Mouse (Mus musculus): ENCODE results near the gene Lrrc2. TPM values are rescaled to one million over a fixed set of nuclear protein-coding genes. Genes with fewer than 3 reads are reported as not detected.

Lrrc2 gene
- polyA plus RNA-seq, 2 experiments, result 0.04 to 0.08 TPM

DNA sequence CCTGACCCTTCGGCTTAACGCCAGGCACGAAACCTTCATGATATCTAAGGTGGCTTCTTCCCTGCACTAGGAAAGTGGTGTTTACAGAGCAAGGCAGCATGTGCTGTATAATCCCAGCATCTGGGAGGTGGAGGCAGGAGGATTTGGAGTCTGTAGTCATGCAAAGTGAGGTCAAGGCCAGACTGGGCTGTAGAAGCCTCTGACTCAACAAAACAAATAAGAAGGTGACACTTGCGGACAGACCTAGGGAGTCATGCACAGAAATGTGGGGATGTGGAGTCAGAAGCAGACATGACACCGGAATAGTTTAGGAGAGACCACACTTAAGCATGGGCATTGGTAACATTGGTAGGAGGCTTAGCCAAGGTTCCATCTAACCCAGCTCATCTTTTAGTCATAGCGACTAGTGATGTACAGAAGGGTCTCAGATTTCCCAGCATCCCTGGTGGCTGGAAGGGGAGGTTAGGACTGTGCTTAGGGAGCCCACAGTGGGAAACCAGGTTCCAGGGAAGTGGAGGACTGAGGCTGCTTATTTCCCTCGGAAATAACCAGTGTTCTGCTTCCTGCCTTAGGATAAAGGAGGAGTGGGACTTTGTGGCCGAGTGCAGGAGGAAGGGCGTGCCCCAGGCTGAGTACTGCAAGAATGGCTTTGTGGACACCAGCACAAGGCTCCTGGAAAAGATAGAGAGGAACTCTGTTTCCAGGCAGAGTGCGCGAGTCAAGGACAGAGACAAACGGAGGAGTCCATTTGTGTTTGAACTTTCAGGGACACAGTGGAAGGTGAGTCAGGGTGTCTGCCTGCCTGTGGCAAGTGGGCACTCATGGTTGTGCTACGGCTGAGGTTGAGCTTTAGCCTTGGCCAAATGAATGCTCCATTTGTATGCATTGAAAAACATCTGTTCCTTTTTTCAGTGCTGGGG lies 9.1 kb downstream of the Lrrc2 start:
- Histone ChIP-seq H3K4me2 (replicated peaks; ENCODE audit: low read depth, low read length, severe bottlenecking) (no peak overlapping the region), H3K27me3 (ENCODE audit: control insufficient read depth, insufficient read depth, low read length) (no peaks in the 10 kb centered on the region), H3K4me3 (replicated peaks; ENCODE audit: low read length) (no peak overlapping the region), H3K4me1 (ENCODE audit: control insufficient read depth, insufficient read depth, low read length) (no peaks in the 10 kb centered on the region), H3K9ac (ENCODE audit: low read depth, low read length, severe bottlenecking) (no peak overlapping the region), H3K27ac (replicated peaks; ENCODE audit: low read depth, low read length) (no peak overlapping the region), H3K9me3 (ENCODE audit: control insufficient read depth, low read length) (no peaks in the 10 kb centered on the region), H3K36me3 (ENCODE audit: control insufficient read depth, insufficient read depth, low read length) (no peaks in the 10 kb centered on the region)
- DNase-seq (ENCODE audit: low spot score) (no peak), ATAC-seq (ENCODE audit: low FRiP score, low read depth) (no peak)
- no peak for TF ChIP-seq POLR2A (IDR thresholded peaks at IDR 0.05; ENCODE audit: borderline replicate concordance, extremely low read depth, insufficient read depth, insufficient read length)
- WGBS, result 87% methylated on average over 13 of the region's 13 CpGs

DNA sequence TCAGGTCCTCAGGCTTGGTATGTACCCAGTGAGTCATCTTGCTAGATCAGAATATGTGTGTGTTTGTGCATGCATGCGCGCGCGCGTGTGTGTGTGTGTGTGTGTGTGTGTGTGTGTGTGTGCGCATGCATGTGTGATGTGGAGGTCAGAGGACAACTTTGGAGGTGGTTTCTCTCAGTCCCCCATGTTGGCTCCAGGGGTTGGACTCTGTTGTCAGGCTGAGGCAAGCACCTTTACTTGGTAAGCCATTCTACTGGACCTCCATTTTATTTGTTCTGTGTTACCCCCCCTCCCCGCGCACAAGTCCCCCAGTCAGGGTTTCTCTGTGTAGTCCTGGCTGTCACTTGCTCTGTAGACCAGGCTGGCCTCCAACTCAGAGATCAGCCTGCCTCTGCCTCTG lies 10.0 kb downstream of the Lrrc2 start:
- no peaks in the 10 kb centered on the region for H3K4me1 ChIP-seq (ENCODE audit: control insufficient read depth, insufficient read depth, low read length)
- TF ChIP-seq POLR2A (IDR thresholded peaks at IDR 0.05; ENCODE audit: borderline replicate concordance, extremely low read depth, insufficient read depth, insufficient read length), result no peak
- 96% methylated on average over 8 of the region's 8 CpGs for WGBS

DNA sequence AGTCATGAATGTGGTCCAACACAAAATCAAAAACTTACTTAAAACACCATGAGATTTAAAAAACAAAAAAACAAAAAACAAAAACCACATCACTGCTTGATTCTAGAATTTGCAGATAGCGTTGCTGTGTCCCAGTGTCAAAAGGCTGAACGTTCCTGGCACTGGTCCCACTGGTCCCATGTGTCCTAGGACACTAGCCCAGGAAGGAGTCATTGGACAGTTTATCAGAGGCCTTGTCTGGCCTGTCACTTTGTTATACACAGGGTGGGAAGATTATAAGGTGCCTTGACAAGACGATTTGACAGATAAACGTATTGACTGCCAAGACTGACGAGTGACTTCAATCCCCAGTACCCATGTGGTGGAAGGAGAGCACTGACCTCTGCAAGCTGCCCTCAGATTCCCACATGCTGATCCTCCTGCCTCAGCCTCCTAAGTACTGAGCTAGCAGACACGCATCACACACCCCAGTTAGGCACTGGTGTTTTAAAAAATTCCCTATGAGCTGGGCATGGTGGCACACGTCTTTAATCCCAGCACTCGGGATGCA lies 12.3 kb downstream of the Lrrc2 start:
- TF ChIP-seq POLR2A (IDR thresholded peaks at IDR 0.05; ENCODE audit: borderline replicate concordance, extremely low read depth, insufficient read depth, insufficient read length), result no peak
- Histone ChIP-seq H3K4me3 (replicated peaks; ENCODE audit: low read length) (no peak overlapping the region), H3K36me3 (ENCODE audit: control insufficient read depth, insufficient read depth, low read length) (no peaks in the 10 kb centered on the region), H3K27me3 (ENCODE audit: control insufficient read depth, insufficient read depth, low read length) (no peaks in the 10 kb centered on the region), H3K9me3 (ENCODE audit: control insufficient read depth, low read length) (no peaks in the 10 kb centered on the region), H3K27ac (replicated peaks; ENCODE audit: low read depth, low read length) (no peak overlapping the region), H3K4me1 (ENCODE audit: control insufficient read depth, insufficient read depth, low read length) (no peaks in the 10 kb centered on the region), H3K9ac (ENCODE audit: low read depth, low read length, severe bottlenecking) (no peak overlapping the region), H3K4me2 (replicated peaks; ENCODE audit: low read depth, low read length, severe bottlenecking) (no peak overlapping the region)
- ATAC-seq (ENCODE audit: low FRiP score, low read depth), result no peak
- no peak for DNase-seq (ENCODE audit: low spot score)
- WGBS, result 87% methylated on average over 8 of the region's 8 CpGs

More for the DNA sequence above, 10.0 kb downstream of the Lrrc2 start:
- DNase-seq (ENCODE audit: low spot score) (no peak), ATAC-seq (ENCODE audit: low FRiP score, low read depth) (no peak)
- Histone ChIP-seq H3K9me3 (ENCODE audit: control insufficient read depth, low read length) (no peaks in the 10 kb centered on the region), H3K27me3 (ENCODE audit: control insufficient read depth, insufficient read depth, low read length) (no peaks in the 10 kb centered on the region), H3K27ac (replicated peaks; ENCODE audit: low read depth, low read length) (no peak overlapping the region), H3K4me3 (replicated peaks; ENCODE audit: low read length) (no peak overlapping the region), H3K4me2 (replicated peaks; ENCODE audit: low read depth, low read length, severe bottlenecking) (no peak overlapping the region), H3K9ac (ENCODE audit: low read depth, low read length, severe bottlenecking) (no peak overlapping the region), H3K36me3 (ENCODE audit: control insufficient read depth, insufficient read depth, low read length) (no peaks in the 10 kb centered on the region)

DNA sequence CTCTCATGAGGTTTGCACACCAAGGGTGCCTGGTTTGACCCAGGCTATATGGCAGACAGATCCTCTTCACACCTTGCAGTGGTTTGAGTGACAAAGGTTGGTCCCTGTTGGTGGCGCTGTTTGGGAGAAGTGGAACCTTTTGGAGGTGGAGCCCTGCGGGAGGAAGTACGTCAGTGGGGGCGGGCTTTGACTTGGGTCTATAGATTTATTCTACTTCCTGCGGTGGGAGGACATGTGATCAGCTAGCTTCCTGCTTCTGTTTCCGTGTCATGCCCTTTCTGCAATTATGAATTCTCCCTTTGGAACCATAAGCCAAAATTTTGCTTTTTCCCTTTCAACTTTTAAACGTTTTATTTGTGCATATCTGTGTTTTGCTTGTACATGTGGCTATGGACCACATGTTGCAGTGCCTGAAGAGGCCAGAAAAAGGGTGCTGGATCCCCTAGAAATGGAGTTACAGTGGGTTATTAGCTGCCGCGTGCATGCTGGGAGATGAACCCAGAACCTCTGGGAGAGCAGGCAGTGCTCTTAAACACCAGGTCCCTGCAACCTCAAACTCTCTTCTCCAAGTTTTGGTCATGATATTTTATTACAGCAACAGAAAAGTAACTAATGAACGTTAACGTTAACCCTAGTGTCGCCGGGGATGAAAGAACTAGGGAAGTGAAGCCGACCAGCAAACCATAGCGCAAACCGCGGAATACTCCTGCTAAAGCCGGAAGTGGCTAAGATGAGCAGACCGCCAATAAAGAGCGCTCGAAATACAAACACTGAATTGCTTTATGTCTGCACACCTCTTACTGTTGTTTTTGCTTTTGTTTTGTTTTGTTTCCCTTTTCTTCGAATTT lies 13.9 kb downstream of the Lrrc2 start:
- Histone ChIP-seq H3K9me3 (ENCODE audit: control insufficient read depth, low read length) (no peaks in the 10 kb centered on the region), H3K27ac (replicated peaks; ENCODE audit: low read depth, low read length) (no peak overlapping the region), H3K4me2 (replicated peaks; ENCODE audit: low read depth, low read length, severe bottlenecking) (no peak overlapping the region), H3K9ac (ENCODE audit: low read depth, low read length, severe bottlenecking) (no peak overlapping the region), H3K36me3 (ENCODE audit: control insufficient read depth, insufficient read depth, low read length) (no peaks in the 10 kb centered on the region), H3K4me3 (replicated peaks; ENCODE audit: low read length) (no peak overlapping the region), H3K27me3 (ENCODE audit: control insufficient read depth, insufficient read depth, low read length) (no peaks in the 10 kb centered on the region), H3K4me1 (ENCODE audit: control insufficient read depth, insufficient read depth, low read length) (no peaks in the 10 kb centered on the region)
- no peak for TF ChIP-seq POLR2A (IDR thresholded peaks at IDR 0.05; ENCODE audit: borderline replicate concordance, extremely low read depth, insufficient read depth, insufficient read length)
- 86% methylated on average over 22 of the region's 22 CpGs for WGBS
- ATAC-seq (ENCODE audit: low FRiP score, low read depth) (no peak), DNase-seq (ENCODE audit: low spot score) (no peak)

DNA sequence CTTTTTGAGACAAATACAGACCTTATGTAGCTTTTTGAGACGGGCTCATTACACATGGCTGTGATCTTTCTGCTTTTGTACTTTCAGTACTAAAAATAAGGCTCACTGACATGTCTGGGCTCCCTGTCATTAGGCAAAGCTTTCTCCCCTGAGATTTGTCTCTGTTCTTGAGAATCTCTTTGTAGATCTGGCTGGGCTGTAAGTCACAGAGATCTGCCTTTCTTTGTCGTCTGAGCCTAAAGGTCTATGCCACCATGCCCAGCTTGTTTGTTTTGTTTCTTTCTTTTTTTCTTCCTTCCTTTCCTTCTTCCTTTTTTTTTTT lies 14.5 kb downstream of the Lrrc2 start:
- H3K27ac ChIP-seq (replicated peaks; ENCODE audit: low read depth, low read length), result no peak overlapping the region
- H3K36me3 ChIP-seq (ENCODE audit: control insufficient read depth, insufficient read depth, low read length), result no peaks in the 10 kb centered on the region
- 77% methylated on average over 2 of the region's 2 CpGs for WGBS
- H3K9ac ChIP-seq (ENCODE audit: low read depth, low read length, severe bottlenecking), result no peak overlapping the region
- H3K4me3 ChIP-seq (replicated peaks; ENCODE audit: low read length), result no peak overlapping the region
- no peaks in the 10 kb centered on the region for H3K27me3 ChIP-seq (ENCODE audit: control insufficient read depth, insufficient read depth, low read length)
- no peak for TF ChIP-seq POLR2A (IDR thresholded peaks at IDR 0.05; ENCODE audit: borderline replicate concordance, extremely low read depth, insufficient read depth, insufficient read length)
- H3K4me1 ChIP-seq (ENCODE audit: control insufficient read depth, insufficient read depth, low read length), result no peaks in the 10 kb centered on the region
- H3K9me3 ChIP-seq (ENCODE audit: control insufficient read depth, low read length), result no peaks in the 10 kb centered on the region
- ATAC-seq (ENCODE audit: low FRiP score, low read depth), result no peak
- H3K4me2 ChIP-seq (replicated peaks; ENCODE audit: low read depth, low read length, severe bottlenecking), result no peak overlapping the region
- DNase-seq (ENCODE audit: low spot score), result no peak

Data from limb, embryonic 14.5 days (tissue).